Mouse (Mus musculus): ENCODE results near the gene Mip.

GRCm38 (mm10) chr10:128210131-128210530 is 15.5 kb upstream of the Mip start:
- TF ChIP-seq CTCF (IDR thresholded peaks at IDR 0.05; ENCODE audit: extremely low read depth, insufficient read depth, insufficient read length, insufficient replicate concordance) (no peak), POLR2A (IDR thresholded peaks at IDR 0.05; ENCODE audit: low read depth, low read length) (no peak)

Data from spleen, adult 2 months (tissue).